Mouse (Mus musculus) midbrain, embryonic 13.5 days (tissue): ENCODE data around the gene Dnajb8. TPM values are rescaled to one million over a fixed set of nuclear protein-coding genes. Genes with fewer than 3 reads are reported as not detected.
A peak's percentile ranks its signal among the peaks of the same experiment; 100 is the strongest.

Experiments used
- ATAC-seq: fragments of 200-750 bp; cut with Nextera tagmentation; 2 replicates; pipeline ENCODE4 v1.8.0; 2017; ENCODE audit warnings: mild to moderate bottlenecking, moderate TSS enrichment, moderate library complexity
- H3K27ac ChIP-seq: fragments of 300-500 bp; sonication (generic); 2 replicates; pipeline ENCODE4 v1.5.1; 2015; ENCODE audit warnings: inconsistent platforms, mild to moderate bottlenecking, moderate library complexity
- H3K27me3 ChIP-seq: fragments of 300-500 bp; sonication (generic); 2 replicates; pipeline ENCODE4 v1.6.1; 2015; ENCODE audit warnings: mild to moderate bottlenecking, inconsistent platforms
- H3K36me3 ChIP-seq: fragments of 300-500 bp; sonication (generic); 2 replicates; pipeline ENCODE4 v1.6.1; 2015; ENCODE audit warnings: mild to moderate bottlenecking, inconsistent platforms
- H3K4me1 ChIP-seq: fragments of 300-500 bp; sonication (generic); replicated peaks from 2 replicates; pipeline ENCODE4 v1.6.1; 2015; ENCODE audit warnings: inconsistent platforms
- H3K4me2 ChIP-seq: fragments of 300-500 bp; sonication (generic); replicated peaks from 2 replicates; pipeline ENCODE4 v1.6.1; 2015; ENCODE audit warnings: moderate library complexity, mild to moderate bottlenecking, inconsistent platforms
- H3K4me3 ChIP-seq: fragments of 300-500 bp; sonication (generic); replicated peaks from 2 replicates; pipeline ENCODE4 v1.5.1; 2015; ENCODE audit warnings: mild to moderate bottlenecking, inconsistent platforms
- H3K9ac ChIP-seq: fragments of 300-500 bp; sonication (generic); replicated peaks from 2 replicates; pipeline ENCODE4 v1.6.1; 2015; ENCODE audit warnings: mild to moderate bottlenecking, inconsistent platforms
- H3K9me3 ChIP-seq: fragments of 300-500 bp; sonication (generic); 2 replicates; pipeline ENCODE4 v1.6.1; 2016; ENCODE audit warnings: mild to moderate bottlenecking, inconsistent platforms
- WGBS: fragments of 180-500 bp; shearing (Covaris S2); methylation state at CpG from one replicate; pipeline ENCODE4 v1.1.7; 2015; 5-methylcytosine and 5-hydroxymethylcytosine counted together
- polyA plus RNA-seq: library from polyadenylated mRNA; unstranded; fragments of >200 nt; fragmentation: Nextera tagmentation; extraction: Ambion mirVana; gene quantifications from 2 replicates; pipeline ENCODE4 v1.2.1, GENCODE M21; 2015

The Dnajb8 gene
- polyA plus RNA-seq, 1 experiment from 2014 or later = not detected

DNA sequence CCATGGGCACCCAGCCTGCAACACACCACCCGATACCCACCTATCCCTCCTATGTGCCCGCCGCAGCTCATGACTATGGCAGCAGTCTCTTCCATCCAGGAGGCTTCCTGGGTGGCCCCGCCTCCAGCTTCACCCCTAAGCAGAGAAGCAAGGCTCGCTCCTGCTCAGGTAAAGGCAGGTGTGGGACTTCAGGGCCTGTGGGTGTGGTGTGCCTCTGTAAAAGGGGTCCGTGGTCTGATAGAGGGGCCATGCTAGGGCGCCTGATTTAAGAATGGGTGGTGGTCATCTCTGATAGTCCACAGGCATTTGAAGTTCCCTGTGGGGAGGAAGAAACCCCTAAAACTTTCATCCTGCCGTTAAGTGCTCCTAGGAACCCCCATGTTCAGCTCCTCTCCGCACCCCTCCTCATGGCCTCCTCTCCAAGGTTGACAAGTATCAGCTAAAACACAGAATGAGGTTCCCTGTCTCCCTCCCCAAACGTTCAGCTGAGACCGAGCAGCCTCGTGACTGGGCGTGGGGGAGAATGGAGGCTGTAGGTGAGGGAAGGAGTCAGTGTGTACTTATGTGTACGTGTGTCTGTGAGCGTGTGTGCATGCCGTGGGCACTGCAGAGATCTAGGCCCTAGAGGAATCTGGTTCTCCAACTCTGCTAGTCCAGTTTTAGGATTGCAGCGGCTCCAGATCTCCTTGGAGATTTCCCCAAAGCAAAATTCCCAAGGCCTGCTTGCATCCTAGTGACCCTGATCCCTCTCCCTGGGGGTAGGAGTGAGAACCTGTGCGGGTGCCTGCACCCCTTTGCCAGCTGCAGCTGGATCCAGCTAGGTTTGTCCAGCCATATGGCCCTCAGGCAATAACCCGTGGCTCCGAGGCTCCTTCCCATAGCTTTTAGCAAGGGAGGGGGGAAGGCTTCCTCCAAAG lies 21.1 kb upstream of the Dnajb8 start:
- peak overlapping the region; percentile 47 for H3K4me3 ChIP-seq
- peaks cover 71% of the 10 kb centered on the region for H3K4me1 ChIP-seq
- WGBS = 4% methylated on average over 20 of the region's 20 CpGs
- H3K9ac ChIP-seq = no peak overlapping the region
- peak overlapping the region; percentile 64 for H3K4me2 ChIP-seq
- H3K9me3 ChIP-seq = no peaks in the 10 kb centered on the region
- no peak overlapping the region for H3K27ac ChIP-seq
- ATAC-seq = no peak
- no peaks in the 10 kb centered on the region for H3K36me3 ChIP-seq
- peaks cover 99% of the 10 kb centered on the region for H3K27me3 ChIP-seq

DNA sequence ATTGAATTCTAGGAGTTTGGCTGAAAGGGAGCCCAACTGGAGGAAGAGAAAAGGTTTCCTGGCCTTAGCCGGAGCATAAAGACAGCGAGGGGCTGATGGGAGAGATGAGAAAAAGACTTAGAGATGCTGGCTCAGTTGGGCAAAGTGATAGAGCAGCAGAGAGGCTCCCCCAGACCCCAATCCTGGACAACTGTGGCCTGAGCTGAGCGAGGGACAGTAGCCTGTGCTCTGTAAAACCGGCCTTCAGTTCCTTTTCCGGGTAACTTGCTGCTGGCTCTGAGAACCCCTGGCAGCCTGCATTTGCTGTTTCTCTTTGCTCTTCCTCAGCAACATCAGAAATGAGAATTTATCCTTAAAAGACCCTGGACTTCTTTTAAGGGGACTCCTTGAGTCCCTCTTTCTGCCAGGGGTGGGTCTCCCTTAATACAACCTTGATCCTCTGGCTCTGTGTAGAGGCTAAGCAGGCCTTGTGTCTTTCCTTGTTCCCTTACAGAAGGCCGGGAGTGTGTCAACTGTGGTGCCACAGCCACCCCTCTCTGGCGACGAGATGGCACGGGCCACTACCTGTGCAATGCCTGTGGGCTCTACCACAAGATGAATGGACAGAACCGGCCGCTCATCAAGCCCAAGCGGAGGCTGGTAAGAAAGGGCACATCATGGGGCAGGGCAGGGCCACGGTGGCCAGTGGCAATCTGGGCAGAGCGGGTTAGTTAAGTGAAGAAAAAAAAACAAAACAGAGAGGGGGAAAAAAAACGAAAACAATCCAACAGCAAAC lies 20.0 kb upstream of the Dnajb8 start:
- H3K27me3 ChIP-seq = peaks cover 99% of the 10 kb centered on the region
- no peaks in the 10 kb centered on the region for H3K36me3 ChIP-seq
- H3K4me1 ChIP-seq = peaks cover 61% of the 10 kb centered on the region
- no peak overlapping the region for H3K27ac ChIP-seq
- peak overlapping the region; percentile 64 for H3K4me2 ChIP-seq
- WGBS = 3% methylated on average over 15 of the region's 15 CpGs
- H3K4me3 ChIP-seq = peak overlapping the region; percentile 47
- ATAC-seq = no peak
- no peaks in the 10 kb centered on the region for H3K9me3 ChIP-seq
- no peak overlapping the region for H3K9ac ChIP-seq

GRCm38 (mm10) chr6:88202921-88203690 lies 19.0 kb upstream of the Dnajb8 start:
- no peak for ATAC-seq
- Histone ChIP-seq H3K9ac (no peak overlapping the region), H3K9me3 (no peaks in the 10 kb centered on the region), H3K4me1 (peaks cover 51% of the 10 kb centered on the region), H3K36me3 (no peaks in the 10 kb centered on the region), H3K27me3 (peaks cover 99% of the 10 kb centered on the region), H3K4me2 (peak overlapping the region; percentile 64; the same call in 1 of the 2 replicates), H3K27ac (no peak overlapping the region), H3K4me3 (no peak overlapping the region)
- 2% methylated on average over 24 of the region's 24 CpGs for WGBS

DNA sequence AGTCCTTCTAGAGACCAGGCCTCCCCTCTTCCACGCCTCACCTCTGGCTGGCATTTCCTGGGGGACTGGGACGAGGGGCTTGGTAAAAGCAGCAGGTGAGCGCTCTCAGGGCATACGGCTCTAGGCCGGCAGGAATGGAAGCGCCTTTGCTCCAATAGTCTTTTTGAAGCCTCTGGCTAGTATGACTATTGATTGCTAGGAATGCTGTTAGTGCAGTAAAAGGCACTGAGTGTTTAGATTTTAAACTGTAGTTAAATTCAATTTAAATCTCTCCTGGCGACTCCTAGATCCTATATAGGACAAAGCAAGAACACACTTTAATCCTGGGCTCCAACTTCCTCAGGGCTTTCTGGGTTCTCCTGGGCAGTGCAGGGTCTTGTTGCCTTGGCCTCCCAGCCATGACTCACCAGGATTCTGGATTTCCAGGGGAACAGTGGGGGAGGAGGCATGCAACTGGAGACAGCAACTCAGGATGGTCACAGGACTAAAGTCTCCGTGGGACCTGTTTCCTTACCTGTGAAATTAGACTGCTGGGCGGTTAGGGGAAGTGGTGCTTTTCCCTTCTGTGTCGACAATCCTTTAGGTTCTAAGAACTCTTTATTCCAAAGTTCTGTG lies 18.2 kb upstream of the Dnajb8 start:
- no peak for ATAC-seq
- Histone ChIP-seq H3K27me3 (peaks cover 98% of the 10 kb centered on the region), H3K4me1 (peaks cover 43% of the 10 kb centered on the region), H3K36me3 (no peaks in the 10 kb centered on the region), H3K9me3 (no peaks in the 10 kb centered on the region), H3K4me3 (no peak overlapping the region), H3K9ac (no peak overlapping the region), H3K27ac (no peak overlapping the region), H3K4me2 (peak overlapping the region; percentile 64; the same call in 1 of the 2 replicates)
- 6% methylated on average over 10 of the region's 10 CpGs for WGBS

GRCm38 (mm10) chr6:88204531-88205385 lies 17.3 kb upstream of the Dnajb8 start:
- Histone ChIP-seq H3K4me3 (no peak overlapping the region), H3K9ac (no peak overlapping the region), H3K27ac (no peak overlapping the region), H3K36me3 (no peaks in the 10 kb centered on the region), H3K4me1 (peaks cover 35% of the 10 kb centered on the region), H3K9me3 (no peaks in the 10 kb centered on the region), H3K4me2 (no peak overlapping the region), H3K27me3 (peaks cover 95% of the 10 kb centered on the region)
- no peak for ATAC-seq
- WGBS = 5% methylated on average over 25 of the region's 25 CpGs

DNA sequence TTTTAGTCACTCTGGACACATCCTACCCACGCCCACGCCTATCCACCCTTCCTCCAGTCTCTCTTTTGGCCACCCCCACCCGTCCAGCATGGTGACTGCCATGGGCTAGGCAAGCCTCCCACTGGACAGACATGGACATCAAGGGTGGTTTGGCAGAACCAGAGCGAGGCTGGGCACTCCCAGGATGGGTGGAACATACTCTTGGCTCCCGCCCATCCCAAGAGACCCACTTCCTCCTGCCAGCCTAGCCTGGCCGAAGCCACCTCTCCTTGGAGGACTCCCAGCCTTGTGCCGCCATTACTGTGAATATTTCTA lies 16.7 kb upstream of the Dnajb8 start:
- Histone ChIP-seq H3K9ac (no peak overlapping the region), H3K4me2 (no peak overlapping the region), H3K4me1 (peaks cover 30% of the 10 kb centered on the region), H3K9me3 (no peaks in the 10 kb centered on the region), H3K4me3 (no peak overlapping the region), H3K36me3 (no peaks in the 10 kb centered on the region), H3K27me3 (peaks cover 91% of the 10 kb centered on the region), H3K27ac (no peak overlapping the region)
- 13% methylated on average over 7 of the region's 7 CpGs for WGBS
- no peak for ATAC-seq

- Histone ChIP-seq H3K27me3 (peaks cover 85% of the 10 kb centered on the region), H3K36me3 (no peaks in the 10 kb centered on the region), H3K27ac (no peak overlapping the region), H3K4me2 (no peak overlapping the region), H3K4me1 (peaks cover 24% of the 10 kb centered on the region; the same call in 1 of the 2 replicates), H3K9ac (no peak overlapping the region), H3K9me3 (no peaks in the 10 kb centered on the region), H3K4me3 (no peak overlapping the region)
- ATAC-seq = no peak
- WGBS = 6% methylated on average over 9 of the region's 9 CpGs
Observed at GRCm38 (mm10) chr6:88205937-88206336, 16.1 kb upstream of the Dnajb8 start.

GRCm38 (mm10) chr6:88206566-88206965 lies 15.5 kb upstream of the Dnajb8 start:
- H3K27ac ChIP-seq = no peak overlapping the region
- H3K9ac ChIP-seq = no peak overlapping the region
- H3K27me3 ChIP-seq = peaks cover 78% of the 10 kb centered on the region
- no peak overlapping the region for H3K4me3 ChIP-seq
- no peak for ATAC-seq
- H3K4me2 ChIP-seq = no peak overlapping the region
- H3K36me3 ChIP-seq = no peaks in the 10 kb centered on the region
- 44% methylated on average over 7 of the region's 7 CpGs for WGBS
- H3K4me1 ChIP-seq = peaks cover 19% of the 10 kb centered on the region; the same call in 1 of the 2 replicates
- H3K9me3 ChIP-seq = no peaks in the 10 kb centered on the region

- no peaks in the 10 kb centered on the region for H3K9me3 ChIP-seq
- no peak overlapping the region for H3K27ac ChIP-seq
- no peak overlapping the region for H3K4me2 ChIP-seq
- no peak overlapping the region for H3K9ac ChIP-seq
- peaks cover 69% of the 10 kb centered on the region for H3K27me3 ChIP-seq
- peaks cover 15% of the 10 kb centered on the region; the same call in 1 of the 2 replicates for H3K4me1 ChIP-seq
- H3K36me3 ChIP-seq = no peaks in the 10 kb centered on the region
- no peak overlapping the region for H3K4me3 ChIP-seq
- no peak for ATAC-seq
- 85% methylated on average over 10 of the region's 10 CpGs for WGBS
Observed at GRCm38 (mm10) chr6:88207403-88208033, 14.6 kb upstream of the Dnajb8 start.

DNA sequence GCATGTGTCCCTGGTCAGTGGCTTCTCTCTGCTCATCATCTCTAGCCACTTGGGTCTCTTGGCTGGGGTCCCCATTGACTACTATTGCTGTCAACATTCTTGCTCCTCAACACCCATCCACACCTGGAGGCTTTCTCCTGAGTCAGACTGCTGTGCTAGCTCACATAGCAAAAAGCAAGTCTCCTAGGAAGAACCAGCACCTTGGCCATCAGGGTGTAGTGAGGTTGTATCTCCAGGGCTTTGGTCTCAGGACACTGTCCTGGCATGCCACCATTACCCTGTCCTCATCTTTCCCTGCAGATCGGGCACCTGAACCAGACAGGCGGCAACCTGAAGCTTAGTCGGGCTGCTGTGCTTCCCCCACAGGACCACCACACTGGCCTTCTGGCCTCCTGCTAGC lies 13.7 kb upstream of the Dnajb8 start:
- no peak for ATAC-seq
- H3K4me3 ChIP-seq = no peak overlapping the region
- no peak overlapping the region for H3K27ac ChIP-seq
- peaks cover 62% of the 10 kb centered on the region for H3K27me3 ChIP-seq
- H3K9me3 ChIP-seq = no peaks in the 10 kb centered on the region
- H3K4me2 ChIP-seq = no peak overlapping the region
- no peak overlapping the region for H3K9ac ChIP-seq
- H3K4me1 ChIP-seq = peaks cover 14% of the 10 kb centered on the region; the same call in 1 of the 2 replicates
- WGBS = 93% methylated on average over 3 of the region's 3 CpGs
- no peaks in the 10 kb centered on the region for H3K36me3 ChIP-seq
